Mouse (Mus musculus) bone marrow, adult 2 months (tissue): Measurements from ENCODE around the gene 2900026A02Rik.

Experiments used
- CTCF ChIP-seq: fragments of 200-500 bp; IDR thresholded peaks from 2 replicates; pipeline ENCODE4 v1.5.1; 2011; ENCODE audit warnings: low read length, control low read depth; ENCODE audit not compliant: control insufficient read depth, insufficient read depth
- POLR2A ChIP-seq: fragments of 200-500 bp; IDR thresholded peaks from 2 replicates; pipeline ENCODE4 v1.6.1; 2011; ENCODE audit warnings: low read depth, mild to moderate bottlenecking, control low read depth, low read length, borderline replicate concordance; ENCODE audit not compliant: control insufficient read depth

DNA sequence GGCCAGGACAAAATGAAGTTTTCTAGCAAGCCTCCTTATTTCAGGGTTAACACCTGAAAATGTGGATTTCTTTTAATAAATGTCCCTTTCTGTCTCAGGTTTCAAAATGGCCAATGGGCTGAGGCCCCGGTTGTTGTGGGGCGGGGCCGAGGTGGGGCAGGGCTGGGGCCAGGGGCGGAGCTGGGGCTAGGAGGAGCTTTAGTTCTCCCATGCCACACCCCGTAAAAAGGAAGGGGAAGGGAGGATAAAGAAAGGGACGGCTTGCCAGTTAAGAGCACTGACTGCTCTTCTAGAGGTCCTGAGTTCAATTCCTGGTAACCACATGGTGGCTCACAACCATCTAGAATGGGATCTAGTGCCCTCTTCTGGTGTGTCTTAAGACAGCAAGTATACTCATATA, 39.6 kb downstream of the 2900026A02Rik start:
- no peak for TF ChIP-seq CTCF
- no peak for TF ChIP-seq POLR2A
